Mouse (Mus musculus): ENCODE data around the gene Pnmal2. TPM values are rescaled to one million over a fixed set of nuclear protein-coding genes. Genes with fewer than 3 reads are reported as not detected.

Gene Pnmal2
- polyA plus RNA-seq (2012) = not detected in 2 replicates

DNA sequence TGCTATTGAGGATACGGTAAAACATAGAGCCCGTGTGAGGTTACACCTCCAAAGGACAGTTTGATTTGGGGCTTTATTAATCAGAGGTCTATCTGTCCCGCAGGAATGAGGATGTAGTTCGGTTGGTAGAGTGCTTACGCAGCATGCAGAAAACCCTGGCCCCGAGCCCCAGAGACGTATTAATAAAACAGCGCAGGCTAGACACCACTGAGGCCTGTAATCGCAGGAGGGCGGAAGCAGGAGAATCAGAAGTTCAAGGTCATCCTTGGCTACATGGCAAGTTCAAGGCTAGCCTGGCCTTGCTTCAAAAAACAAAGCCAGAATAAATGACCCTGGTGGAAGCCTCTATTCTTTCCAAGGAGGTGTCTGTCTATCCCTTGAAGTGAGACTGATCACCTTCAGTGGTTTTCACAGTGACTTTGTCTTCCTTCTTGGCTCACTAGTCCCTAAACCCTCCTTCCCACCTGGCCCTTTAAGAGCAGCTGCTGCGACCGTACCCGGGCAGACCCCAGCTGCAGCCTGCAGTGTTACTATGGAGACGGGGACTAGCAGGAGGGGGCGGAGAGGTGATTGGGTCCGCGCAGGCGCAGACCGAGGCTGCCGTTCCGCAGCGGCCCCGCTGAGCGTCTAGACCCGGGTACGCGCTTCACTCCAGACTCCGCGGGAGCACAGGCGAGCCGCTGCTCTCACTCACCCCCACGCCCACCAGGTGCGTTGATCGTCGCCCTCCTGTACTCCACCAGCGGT is at the start of gene Pnmal2:
TSS of gene Pnmal2 (plus strand) at position 622 of the 747 bp plus-strand sequence.
- no peak for TF ChIP-seq GATA1 (IDR thresholded peaks at IDR 0.05; ENCODE audit: low read length)

- TF ChIP-seq GATA1 (IDR thresholded peaks at IDR 0.05; ENCODE audit: low read length) = no peak
These were observed 49.5 kb upstream of the Pnmal2 start for GRCm38 (mm10) chr7:16895000-16895399.

DNA sequence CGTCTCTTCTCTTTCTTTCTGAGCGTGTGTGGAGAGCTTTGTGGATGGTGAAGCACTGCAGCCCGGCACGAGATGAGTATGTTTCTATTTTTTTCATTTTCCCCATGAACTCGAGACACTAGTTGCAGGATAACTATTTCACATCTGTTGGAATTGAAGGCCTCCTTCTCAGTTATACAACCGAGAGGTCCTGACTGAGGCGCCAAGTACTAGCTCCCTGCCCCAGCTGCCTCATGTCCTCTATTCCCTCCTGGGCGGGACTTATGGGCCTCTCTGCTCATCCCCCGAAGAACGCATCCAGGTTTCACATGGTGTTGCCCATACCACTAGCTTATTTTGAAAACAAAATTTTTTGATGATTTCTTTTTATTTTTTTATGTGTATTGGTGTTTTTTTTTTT is 49.0 kb upstream of the Pnmal2 start:
- TF ChIP-seq GATA1 (IDR thresholded peaks at IDR 0.05; ENCODE audit: low read length) = no peak

GRCm38 (mm10) chr7:16900526-16900925 is 44.0 kb upstream of the Pnmal2 start:
- TF ChIP-seq GATA1 (IDR thresholded peaks at IDR 0.05; ENCODE audit: low read length) = no peak

GRCm38 (mm10) chr7:16903439-16903955 is 41.0 kb upstream of the Pnmal2 start:
- no peak for TF ChIP-seq GATA1 (IDR thresholded peaks at IDR 0.05; ENCODE audit: low read length)

- TF ChIP-seq GATA1 (IDR thresholded peaks at IDR 0.05; ENCODE audit: low read length) = no peak
These were observed 40.3 kb upstream of the Pnmal2 start for GRCm38 (mm10) chr7:16904120-16904675.

- no peak for TF ChIP-seq GATA1 (IDR thresholded peaks at IDR 0.05; ENCODE audit: low read length)
These were observed 38.9 kb upstream of the Pnmal2 start for GRCm38 (mm10) chr7:16905491-16906021.

DNA sequence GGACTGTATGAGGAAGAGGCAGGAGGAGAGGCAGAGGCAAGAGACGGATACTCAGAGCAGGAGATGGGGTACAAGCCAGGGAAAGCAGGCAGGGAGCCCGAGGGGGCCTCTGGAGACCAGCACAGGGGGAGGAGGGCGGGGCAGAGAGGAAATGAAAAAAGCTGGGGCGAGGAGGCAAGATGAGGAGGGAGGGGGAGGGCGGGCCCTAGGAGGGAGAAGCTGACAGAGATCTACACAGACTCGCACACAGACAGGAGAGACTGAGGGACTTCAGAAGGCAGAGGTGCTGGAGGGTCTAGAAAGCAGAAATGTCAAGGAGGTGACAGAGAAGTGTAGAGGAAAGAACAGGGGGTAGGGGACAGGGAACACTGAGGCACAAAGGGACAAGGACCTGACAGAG is 38.2 kb upstream of the Pnmal2 start, which contains the start of gene Ptgir:
TSS of gene Ptgir (plus strand) at position 210 of the 400 bp plus-strand sequence.
- TF ChIP-seq GATA1 (IDR thresholded peaks at IDR 0.05; ENCODE audit: low read length) = no peak

DNA sequence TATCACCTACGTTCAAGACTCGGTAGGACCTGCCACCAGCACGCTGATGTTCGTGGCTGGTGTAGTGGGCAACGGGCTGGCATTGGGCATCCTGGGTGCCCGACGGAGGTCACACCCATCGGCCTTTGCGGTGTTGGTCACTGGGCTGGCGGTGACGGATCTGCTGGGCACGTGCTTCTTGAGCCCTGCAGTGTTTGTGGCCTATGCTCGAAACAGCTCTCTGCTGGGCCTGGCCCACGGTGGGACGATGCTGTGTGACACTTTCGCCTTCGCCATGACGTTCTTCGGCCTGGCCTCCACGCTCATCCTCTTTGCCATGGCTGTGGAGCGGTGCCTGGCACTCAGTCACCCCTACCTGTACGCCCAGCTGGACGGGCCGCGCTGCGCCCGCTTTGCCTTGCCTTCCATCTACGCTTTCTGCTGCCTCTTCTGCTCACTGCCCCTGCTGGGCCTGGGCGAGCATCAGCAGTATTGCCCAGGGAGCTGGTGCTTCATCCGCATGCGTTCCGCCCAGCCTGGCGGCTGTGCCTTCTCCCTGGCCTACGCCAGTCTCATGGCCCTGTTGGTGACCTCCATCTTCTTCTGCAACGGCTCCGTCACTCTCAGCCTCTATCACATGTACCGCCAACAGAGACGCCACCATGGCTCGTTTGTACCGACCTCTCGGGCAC is 37.5 kb upstream of the Pnmal2 start:
- no peak for TF ChIP-seq GATA1 (IDR thresholded peaks at IDR 0.05; ENCODE audit: low read length)

DNA sequence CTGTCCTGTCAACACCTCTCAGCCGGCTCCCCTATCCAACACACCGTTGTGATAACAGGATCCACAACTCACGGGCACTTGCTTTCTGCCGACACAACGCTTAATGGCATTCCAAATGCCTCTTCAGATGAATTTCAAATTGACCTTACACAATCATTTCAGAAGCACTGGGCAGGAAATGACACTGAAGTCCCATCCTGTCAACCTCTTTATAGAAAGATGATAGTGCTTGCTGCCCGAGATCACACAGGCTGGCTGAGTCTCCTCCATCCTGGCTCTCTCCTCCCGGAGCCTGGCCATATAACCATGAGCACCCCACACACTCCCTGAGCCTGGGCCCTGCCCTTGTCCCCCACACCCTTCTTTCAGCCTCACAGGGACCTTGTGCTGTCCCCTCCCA is 36.6 kb upstream of the Pnmal2 start:
- no peak for TF ChIP-seq GATA1 (IDR thresholded peaks at IDR 0.05; ENCODE audit: low read length)

DNA sequence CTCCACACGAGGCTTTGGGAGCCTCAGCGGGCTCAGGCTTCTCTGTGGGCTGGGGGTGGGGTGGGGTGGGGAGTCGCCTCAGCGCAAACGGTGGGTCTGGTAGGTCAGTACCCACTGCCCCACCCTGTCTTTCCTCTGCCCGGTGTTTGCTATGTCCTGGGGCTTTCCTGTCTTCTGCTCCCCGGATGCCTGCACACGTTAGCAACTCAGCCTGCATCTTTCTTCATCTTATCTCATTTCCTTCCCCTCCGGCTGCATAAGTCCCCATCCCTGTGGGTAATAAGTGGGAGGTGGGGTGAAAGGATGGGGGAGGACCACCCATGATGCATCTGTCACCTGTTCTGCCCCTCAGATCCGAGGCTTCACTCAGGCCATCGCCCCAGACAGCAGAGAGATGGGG is 36.1 kb upstream of the Pnmal2 start:
- no peak for TF ChIP-seq GATA1 (IDR thresholded peaks at IDR 0.05; ENCODE audit: low read length)

DNA sequence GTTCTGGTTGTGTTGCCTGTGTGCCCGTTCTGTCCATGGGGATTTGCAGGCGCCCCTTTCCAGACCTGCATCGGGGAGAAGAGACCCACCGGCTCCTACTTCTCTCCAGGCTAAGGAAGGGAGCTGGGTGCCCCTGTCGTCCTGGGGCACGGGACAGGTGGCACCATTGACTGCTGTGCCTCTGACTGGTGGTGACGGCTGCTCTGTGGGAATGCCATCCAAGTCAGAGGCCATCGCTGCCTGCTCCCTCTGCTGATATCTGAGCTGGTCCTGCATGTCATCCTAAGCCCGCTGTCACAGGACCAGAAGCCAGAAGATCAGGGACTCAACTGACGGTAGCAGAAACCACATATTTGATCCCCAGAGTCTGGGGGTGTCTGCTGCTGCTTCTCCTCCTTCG is 35.6 kb upstream of the Pnmal2 start:
- no peak for TF ChIP-seq GATA1 (IDR thresholded peaks at IDR 0.05; ENCODE audit: low read length)

DNA sequence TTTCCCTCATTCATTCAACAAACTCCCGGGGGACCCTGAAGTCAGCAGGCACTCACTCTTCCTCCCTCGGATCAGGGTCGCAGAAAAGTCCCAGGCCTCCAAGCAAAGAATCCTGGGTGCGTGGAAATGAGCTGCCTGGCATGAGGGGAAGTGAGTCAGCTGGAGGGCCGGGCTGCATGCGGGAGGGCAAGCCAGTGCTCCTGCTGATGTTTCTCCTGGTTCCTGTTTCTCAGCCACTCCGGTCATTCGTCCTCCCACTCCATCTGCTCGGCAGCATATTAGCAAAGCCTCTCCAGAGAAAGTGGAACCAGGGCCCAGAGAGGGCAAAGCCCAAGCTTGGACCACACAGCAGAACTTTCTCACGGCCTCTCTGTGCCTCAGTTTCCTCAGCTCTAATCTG is 34.6 kb upstream of the Pnmal2 start:
- no peak for TF ChIP-seq GATA1 (IDR thresholded peaks at IDR 0.05; ENCODE audit: low read length)

- no peak for TF ChIP-seq GATA1 (IDR thresholded peaks at IDR 0.05; ENCODE audit: low read length)
These were observed 32.6 kb upstream of the Pnmal2 start for GRCm38 (mm10) chr7:16911904-16912303.

GRCm38 (mm10) chr7:16912360-16912759 is 32.1 kb upstream of the Pnmal2 start:
- TF ChIP-seq GATA1 (IDR thresholded peaks at IDR 0.05; ENCODE audit: low read length) = no peak

DNA sequence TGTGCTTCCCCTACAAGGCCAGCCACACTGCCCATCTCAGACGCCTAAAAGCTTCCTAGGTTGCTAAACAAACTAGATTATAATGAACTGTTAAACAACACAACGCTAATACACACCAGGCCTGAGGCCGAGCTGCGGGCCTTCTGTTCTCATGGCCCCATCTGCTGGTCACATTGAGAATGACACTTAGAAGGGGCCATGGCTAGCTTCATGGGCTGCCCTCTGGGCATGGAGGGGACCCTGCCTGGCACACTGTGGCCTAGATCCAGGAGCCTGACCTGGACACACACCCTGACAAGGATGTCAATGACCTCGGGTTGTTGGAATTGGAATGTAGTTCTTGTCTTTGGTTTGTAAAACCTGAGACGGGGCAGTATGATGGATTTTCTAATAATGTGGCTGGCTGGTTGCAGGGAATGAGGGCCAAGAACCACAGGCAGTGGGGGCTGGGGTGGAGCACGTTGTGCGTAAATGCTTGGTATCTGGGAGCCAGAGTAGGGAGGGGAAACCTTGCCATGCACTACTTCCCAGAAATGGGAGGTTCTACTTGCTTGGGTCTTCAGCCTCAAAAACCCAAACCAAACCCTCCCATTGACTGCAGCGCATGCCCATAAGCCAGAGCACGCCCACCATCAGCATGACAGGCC is 30.6 kb upstream of the Pnmal2 start:
- TF ChIP-seq GATA1 (IDR thresholded peaks at IDR 0.05; ENCODE audit: low read length) = no peak
